Mouse (Mus musculus): ENCODE measurements at regions not wholly inside any gene's neighbourhood (a gene's known extent, or its start where the extent isn't known, plus 50 kb on each side); places are given as distances from the start of the nearest gene placed in this dataset.
A peak's percentile ranks its signal among the peaks of the same experiment; 100 is the strongest.

DNA sequence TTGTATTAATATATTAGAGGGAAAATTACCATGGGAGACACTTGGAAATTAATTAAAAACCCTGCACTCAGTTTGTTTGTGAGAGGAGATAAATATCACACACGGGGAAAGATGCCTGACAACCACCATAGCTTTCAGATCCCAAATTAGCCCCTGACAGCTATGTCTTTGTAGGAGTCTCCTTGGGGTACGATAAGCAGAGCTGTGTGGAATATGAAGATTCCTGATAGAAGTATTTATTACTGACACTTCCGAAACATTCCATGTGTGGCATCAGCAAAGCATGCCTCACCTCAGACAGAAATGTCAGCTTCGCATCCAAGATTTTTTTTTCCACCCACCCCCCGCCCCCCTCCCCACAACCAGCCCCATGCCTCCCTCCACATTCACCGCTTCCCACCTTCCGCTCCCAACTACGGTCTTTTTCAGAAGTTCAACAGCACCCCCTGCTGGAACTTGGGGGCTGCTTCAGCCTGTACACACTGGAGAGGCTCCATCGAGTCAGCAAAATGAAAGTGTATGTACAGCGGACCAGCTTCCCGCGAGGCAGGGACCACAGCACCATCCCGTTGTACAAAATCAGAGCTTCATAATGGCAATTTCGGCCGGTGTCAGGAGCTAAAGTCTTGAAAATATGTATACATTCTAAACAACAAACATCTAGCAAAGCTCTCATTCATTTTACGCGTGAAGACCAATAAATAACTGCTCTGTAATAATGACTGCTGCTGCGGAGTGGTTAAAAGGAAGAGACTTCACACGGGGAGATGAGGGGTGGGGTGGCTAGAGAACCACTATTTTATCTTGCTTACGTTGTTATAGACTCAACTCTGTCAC, 66.7 kb downstream of the Rwdd3 start:
- ATAC-seq (replicated peaks; ENCODE audit: poor library complexity, severe bottlenecking), result peak; percentile 99

DNA sequence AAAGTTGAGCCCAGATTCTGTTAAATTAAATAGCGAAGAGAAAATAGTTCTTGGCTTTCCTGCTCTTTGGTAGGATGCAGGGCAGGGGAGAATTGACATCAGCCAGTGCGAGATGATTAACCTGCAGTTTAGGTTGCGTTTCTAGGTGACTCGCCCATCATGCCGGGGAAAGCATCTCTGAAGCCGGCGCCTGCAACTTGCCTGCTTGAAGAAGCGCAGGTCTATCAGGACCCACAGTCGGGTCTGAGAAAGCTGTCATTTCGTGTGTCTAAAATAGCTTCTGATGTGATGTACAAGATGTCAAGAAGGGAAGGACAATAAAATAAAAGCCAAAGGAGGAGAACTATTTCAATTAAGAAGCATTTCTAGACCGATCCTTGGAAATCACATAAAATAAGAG, 68.6 kb downstream of the Rwdd3 start:
- ATAC-seq (replicated peaks; ENCODE audit: poor library complexity, severe bottlenecking), result no peak

DNA sequence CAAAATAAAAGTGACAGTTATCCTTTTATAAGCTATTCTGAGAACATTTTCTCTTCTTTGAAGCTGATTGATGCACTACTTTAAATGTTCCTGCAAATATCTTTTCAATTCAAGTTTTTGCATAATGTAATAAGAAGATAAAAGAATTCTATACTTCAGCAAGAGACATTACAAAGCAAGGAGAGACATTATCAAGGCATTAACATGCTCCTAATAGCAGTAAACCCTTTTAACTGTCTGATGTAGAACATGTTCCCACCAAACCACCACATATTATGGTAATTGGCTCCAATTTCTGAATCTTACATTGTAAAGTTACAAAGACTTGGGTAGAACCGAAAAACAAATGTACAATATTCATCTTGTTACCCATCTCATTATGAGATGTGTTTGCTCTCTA, 69.4 kb downstream of the Rwdd3 start:
- no peak for ATAC-seq (replicated peaks; ENCODE audit: poor library complexity, severe bottlenecking)

DNA sequence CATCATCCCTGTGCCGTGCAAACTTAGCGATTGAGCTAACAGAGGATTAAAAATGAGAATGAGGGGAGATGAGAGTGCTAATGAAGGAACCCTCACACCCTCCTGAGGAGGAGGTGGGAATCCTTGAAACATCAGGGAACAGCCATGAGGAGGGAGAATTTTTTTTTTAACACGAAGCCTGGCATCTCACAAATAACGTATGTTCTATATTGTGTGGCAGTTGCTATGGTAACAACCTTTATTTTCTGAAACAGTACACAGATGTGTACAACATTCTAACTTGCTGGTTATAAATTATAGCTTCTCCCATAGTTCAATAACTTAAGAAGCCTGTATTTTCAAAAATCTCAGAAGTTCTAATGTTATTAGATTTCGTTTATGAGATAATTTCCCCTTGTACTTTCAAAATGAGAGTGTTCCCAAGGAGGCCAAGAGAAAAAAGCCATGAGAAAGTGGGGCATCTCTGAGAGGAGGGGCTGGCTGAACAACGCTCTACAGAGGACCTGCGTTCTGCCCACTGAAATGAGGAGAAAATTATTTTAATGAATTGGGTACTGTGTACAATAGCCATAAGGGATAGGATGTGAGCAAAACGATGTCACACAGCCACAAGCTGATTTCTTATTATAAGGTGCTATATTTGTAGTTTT, 71.2 kb downstream of the Rwdd3 start:
- ATAC-seq (replicated peaks; ENCODE audit: poor library complexity, severe bottlenecking), result no peak

DNA sequence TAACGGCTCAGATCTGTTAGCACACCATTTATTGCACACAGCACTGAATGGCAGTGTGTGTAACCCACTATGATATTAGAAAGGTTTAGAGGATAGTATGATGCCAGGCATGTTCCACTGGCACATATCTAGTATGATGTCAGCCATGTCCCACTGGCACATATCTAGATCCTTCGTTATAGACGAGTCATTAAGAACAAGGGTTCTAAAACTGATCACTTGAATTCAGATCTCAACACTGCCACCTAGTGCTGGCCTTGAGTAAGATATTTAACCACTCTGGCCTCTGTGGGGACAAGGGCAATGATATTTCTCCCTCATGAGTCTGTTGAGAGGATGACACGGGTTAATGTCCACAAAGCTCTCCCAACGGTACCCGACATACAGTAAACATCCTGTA, 78.0 kb downstream of the Rwdd3 start:
- ATAC-seq (replicated peaks; ENCODE audit: poor library complexity, severe bottlenecking), result peak; percentile 65; the same call in 1 of the 2 replicates

DNA sequence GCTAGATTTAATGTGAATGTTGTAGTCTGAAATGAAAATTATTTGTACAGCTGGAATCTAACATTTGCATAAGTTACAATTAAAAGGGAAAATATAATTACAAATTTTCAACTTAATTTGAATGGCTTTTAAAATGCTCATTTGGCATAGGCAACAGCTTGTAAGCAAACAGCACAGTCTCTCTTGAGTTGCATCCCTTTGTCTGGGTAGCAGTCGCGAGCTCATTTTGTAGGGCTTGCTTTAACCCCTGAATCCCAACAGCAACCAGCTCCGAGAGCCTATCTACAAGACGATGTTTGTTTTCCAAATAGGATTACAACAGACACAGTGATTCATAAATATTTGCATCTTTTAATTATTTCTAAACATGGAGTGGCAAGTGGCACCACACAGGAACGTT, 82.8 kb downstream of the Rwdd3 start:
- no peak for ATAC-seq (replicated peaks; ENCODE audit: poor library complexity, severe bottlenecking)

DNA sequence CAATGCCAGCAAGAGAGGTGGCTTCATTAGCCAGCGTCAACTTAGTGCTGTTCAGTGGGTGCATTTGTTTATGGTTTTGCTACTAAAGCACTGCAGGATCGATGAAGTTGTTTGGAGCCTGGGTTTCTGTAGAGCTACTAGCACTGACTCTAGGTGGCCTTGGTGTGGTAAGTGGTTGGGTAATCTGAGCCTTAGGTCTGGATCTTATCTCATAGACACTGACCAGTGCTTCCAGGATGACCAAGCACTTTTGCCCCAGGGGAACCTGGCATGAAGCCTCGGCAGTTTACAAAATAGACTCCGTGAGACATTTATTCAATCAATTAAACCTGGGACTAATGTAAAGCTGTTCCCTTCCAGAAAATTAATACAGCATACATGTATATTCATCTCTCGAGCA, 102.8 kb downstream of the Rwdd3 start:
- ATAC-seq (replicated peaks; ENCODE audit: poor library complexity, severe bottlenecking), result no peak

DNA sequence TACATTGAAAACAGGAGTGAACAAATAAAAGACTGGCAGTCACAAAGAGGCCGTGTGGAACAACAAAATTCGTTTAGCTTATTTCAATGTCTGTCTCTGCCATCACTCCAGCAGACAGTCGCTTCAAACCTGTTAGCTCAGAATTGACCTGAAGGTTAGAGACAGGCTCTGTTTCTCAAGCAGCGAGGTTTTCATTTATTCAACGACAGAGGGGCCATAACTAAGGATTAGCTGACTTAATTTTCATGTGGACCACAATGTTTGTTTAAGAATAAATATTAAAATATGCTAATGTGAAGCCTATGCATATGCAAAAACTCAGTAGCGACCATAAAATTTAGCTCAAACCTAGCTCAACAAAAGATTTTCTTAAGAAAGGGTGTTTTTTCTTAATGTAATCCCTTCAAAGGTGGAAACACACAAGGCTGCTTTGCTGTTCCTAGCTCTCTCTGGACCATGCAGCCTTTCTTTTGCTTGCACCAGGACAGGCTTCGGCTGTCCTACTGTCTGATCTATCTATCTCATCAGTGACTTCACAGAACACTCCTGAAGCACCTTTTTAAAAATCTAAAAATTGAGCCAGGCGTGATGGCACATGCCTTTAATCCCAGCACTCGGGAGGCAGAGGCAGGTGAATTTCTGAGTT, 135.5 kb downstream of the Rwdd3 start:
- ATAC-seq (replicated peaks; ENCODE audit: poor library complexity, severe bottlenecking), result no peak

DNA sequence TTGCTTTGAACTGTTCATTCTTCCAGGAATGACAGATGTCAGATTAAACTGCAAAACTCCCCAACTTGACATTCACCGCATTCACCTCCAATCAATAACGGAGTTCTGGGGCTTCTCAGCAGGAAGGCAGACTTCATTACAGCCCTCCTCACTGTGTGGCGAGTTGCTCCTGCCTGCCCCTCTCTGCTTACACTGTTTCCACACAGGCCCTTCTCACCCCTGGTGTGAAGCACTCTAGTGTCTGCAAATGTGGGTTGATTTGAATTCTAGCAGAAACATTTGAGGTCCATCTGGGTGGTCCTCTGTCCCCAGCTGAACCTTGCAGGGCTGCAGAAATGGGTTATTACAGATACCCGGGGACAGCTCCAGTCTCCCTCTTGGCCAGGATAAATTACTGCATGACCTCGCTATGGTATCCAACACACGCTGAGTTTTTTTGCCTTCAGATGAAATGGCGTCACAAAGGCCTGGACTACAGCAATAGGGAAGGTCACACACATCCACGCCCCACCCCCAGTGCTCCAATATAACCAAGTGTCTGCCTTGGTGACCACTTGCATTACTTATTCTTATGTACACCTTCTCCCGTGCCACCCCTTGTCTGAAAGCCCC, 145.8 kb downstream of the Rwdd3 start:
- ATAC-seq (replicated peaks; ENCODE audit: poor library complexity, severe bottlenecking), result no peak

DNA sequence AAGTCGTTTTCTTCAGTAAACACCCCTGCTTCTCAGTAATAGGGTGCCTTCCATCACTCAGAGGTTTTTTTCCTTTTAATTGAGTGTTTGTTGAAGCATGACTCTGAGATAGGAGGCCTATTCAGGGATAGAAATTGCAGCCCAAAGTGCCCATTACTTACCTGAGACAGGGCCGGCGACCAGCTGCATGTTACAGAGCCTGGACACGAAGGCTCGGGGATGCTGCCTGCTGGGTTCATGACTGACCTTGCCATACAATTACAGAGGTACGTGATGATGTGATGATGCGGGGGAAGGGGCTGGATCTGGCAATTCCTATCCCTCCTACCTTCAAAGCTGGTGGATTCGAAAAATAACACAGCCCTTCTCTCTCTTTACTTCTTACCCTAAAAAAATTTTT, 146.7 kb downstream of the Rwdd3 start:
- ATAC-seq (replicated peaks; ENCODE audit: poor library complexity, severe bottlenecking), result no peak

DNA sequence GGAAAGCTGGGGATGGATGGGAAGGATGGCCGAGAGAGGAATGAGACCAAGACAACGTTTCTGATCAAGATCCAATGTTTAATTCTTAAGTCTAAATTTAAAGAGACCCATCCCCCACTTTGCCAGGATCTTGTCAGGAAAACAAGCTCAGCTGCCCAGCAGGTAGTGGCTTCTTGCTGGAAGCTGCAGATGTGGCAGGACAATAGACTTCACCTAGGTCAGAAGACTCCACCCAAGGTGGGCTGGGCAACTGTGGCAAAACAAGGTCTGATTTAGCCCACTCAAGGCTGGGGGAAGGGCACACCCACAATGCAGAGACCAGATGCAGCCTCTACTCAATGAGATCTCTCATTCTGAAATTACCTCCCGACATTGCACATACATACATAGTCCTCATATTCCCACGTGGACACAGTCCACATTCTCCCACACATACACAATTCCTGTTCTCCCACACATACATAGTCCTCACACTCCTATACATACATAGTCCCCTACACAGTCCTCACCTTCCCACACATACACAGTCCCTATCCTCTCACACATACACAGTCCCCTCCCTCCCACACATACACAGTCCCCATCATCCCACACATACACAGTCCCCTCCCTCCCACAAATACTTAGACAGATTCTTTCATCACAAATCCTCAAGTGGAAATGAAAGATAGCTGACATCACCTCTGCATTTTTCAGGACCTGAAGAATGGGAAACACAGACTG, 150.2 kb downstream of the Rwdd3 start:
- no peak for ATAC-seq (replicated peaks; ENCODE audit: poor library complexity, severe bottlenecking)

DNA sequence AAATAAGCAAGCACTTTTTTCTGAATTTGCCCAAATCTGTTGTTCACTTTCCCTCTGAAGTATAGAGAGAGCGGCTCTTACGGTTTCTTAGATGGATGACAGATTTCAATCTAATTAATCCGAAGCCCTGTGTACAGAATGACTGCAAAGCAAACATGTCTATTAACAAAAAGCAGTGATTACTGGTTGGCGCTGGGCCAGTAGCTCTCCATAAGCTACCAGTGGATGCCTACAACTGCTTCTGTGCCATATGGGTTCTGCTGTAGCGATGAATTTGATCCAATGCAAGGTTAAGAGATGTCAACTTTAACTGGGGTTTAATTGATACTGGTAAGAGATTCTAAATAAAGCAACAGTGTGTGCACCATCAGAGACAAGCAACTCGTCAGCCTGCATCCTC, 162.3 kb downstream of the Rwdd3 start:
- no peak for ATAC-seq (replicated peaks; ENCODE audit: poor library complexity, severe bottlenecking)

DNA sequence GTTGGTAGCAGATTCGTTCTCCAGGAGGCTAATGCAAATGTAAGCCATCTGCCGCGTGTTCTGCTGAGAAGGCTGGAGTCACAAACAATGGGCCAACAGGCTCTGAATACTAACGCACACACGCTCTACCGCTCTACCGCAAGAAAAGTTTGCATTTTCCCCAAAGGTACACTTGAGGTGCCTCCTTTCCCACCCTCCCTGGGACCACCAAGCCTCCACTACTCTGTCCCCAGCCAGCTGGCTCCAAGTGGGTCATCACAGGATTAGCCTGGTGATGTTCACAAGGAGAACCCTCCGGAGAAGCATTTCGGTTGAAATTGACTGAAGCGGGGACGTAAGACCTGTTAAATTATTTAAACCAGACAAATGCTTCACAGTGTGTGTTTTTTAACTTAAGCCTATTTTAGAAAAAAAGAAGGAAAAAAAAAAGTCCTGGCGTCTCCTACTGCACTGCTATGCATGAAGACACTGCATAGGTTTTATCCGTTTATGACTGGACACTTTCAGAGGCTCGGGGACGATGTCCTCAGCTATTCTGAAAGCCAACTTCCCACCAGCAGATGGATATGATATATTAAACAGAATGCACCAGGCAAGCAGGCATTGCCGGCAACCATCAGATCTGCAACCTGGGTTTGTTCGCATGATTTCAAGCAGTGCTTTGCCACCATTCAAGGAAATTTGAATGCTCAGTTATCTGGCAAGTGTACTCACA, 187.8 kb downstream of the Rwdd3 start:
- no peak for ATAC-seq (replicated peaks; ENCODE audit: poor library complexity, severe bottlenecking)

DNA sequence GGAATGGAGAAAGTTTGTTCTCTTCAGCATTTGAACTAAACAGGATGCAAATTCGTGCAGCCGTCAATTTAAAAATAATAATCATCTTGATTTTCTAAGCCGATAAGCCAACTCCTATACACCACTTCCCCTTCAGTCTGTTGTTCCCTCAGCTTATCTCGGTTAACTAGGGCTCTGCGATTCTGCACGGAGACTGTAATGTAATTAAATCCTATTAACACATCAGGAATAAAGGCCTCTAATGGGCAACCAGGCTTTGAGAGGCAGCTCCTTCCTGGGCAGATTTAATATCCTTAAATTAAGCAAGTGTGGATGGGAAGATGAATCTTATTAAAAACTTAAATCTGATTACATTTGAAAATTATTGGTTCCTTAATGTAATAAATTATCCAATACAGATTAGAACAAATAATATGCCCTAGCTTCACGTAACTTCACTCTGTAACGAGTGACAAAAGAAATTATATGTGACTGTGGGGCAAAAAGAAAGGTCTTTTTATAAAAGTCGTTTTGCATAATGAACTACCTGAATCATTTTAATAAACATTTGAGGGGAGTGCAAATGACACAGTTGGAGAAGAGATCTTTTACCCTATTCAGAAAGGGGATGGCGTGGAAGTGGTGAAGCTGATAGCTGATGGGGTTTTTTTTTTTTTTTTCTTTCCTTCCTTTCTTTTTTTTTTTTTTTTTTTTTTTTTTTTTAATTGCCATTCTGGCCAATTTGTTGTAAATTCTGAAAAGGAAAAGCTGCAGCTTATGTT, 188.5 kb downstream of the Rwdd3 start:
- ATAC-seq (replicated peaks; ENCODE audit: poor library complexity, severe bottlenecking), result no peak

DNA sequence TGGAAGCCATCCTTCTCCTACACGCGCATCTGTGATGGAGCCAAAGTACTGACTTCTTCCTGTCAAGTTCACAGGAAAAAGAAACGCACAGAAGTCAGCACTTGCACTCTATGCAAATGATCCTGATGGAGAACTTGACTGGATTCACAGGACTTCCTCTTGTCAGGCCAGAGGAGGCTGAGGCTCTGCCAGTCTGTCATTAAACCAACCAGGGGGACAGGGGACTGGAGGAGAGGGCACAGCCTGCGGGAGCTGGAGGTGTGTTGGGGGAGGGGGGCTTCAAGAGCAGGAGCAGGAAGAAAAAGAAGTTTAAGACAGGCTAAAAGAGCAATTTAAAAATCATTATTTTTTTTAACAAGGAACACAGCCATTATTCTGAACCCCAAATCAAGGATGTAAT, 189.3 kb downstream of the Rwdd3 start:
- ATAC-seq (replicated peaks; ENCODE audit: poor library complexity, severe bottlenecking), result no peak

DNA sequence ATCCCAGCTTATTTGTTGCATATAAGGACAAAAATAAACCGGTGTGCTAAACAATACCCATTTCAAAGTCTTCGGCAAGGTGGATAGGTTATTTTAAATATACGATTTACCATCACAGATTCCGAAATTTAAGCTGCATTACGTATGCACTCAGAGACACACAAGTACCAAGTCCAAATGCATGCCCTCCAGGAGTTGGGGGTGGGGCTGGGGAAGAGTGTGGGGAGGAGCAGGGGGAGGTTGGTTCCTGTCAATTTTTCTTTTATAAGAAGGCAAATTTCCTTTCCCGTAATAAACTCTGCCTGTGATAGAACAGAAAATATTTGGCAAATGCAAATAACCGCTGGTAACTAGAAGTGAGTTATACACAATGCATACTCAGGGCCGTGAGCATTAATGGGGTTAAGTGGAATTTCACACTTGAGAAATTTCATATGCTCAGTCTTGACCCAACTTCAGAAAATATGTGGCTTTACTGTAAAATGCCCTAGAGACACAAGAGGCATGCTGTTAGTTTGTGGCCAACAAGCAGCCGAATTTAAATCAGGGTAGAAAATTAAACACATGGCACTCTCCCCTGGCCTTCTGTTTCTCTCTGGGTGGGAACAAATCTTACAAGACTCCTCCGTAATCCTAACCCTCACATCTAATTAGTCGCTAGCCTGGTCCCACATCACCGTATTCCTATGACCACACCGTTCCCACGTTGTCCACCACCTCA, 200.6 kb downstream of the Rwdd3 start:
- no peak for ATAC-seq (replicated peaks; ENCODE audit: poor library complexity, severe bottlenecking)

DNA sequence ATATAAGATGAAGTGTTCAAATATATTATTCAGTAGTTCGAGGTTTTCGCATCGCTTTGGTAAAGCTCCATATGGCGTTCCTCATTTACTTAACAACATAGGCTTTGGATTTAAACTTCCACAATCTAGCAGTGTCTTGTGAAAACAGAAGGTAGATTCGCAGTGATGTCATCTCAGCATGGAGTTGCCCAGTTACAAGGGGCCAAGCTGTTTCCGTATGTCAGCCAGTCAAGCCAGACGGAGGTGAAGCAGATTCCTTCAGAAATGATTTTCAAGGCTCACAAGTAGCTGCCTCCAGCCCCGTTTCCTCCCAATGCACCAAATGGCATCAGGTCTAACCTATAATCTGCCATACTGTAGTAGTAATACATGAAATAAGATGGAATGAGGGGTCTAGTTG, 224.6 kb downstream of the Rwdd3 start:
- no peak for ATAC-seq (replicated peaks; ENCODE audit: poor library complexity, severe bottlenecking)

DNA sequence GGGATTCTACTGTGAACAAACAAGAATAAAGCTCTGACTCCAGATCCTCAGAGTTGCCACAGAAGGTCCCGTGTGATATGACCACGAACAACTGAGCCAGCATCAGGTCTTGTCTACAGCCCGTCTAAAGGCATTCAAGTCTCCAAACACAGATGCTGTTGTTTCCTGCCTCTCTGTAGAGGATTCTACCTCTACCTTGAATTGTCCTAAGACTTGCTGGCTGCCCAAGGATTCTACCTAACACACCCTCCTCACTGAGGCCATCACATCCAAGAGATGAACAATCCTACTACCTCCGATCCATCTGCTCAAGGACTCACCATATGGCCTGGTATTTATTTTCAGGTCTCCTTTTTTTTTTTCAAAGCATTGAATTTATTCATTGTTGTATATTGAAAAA, 237.1 kb downstream of the Rwdd3 start:
- no peak for ATAC-seq (replicated peaks; ENCODE audit: poor library complexity, severe bottlenecking)

DNA sequence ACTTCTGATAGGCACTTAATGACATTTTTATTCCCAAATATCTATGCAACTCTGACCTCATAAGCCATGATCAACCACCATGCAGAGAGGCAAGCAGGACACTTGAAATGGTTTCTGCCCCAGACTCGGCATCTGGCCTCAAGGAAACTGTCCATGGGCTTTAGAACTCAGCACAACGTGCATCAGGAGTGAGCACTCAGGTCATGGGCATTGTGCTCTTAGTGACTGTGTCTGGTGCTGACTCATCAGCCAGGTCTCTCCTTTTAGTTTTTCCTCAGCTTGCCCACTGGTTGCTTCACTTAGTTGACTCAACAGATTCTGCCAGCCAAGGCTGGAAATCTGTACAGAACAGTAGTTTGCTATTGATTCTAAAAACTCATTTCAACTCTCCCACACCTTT, 251.1 kb downstream of the Rwdd3 start:
- ATAC-seq (replicated peaks; ENCODE audit: poor library complexity, severe bottlenecking), result no peak

Measured in granulocyte monocyte progenitor cell, adult 5-6 weeks (primary cell).